Mouse (Mus musculus): ENCODE measurements around the gene Gm20388.

DNA sequence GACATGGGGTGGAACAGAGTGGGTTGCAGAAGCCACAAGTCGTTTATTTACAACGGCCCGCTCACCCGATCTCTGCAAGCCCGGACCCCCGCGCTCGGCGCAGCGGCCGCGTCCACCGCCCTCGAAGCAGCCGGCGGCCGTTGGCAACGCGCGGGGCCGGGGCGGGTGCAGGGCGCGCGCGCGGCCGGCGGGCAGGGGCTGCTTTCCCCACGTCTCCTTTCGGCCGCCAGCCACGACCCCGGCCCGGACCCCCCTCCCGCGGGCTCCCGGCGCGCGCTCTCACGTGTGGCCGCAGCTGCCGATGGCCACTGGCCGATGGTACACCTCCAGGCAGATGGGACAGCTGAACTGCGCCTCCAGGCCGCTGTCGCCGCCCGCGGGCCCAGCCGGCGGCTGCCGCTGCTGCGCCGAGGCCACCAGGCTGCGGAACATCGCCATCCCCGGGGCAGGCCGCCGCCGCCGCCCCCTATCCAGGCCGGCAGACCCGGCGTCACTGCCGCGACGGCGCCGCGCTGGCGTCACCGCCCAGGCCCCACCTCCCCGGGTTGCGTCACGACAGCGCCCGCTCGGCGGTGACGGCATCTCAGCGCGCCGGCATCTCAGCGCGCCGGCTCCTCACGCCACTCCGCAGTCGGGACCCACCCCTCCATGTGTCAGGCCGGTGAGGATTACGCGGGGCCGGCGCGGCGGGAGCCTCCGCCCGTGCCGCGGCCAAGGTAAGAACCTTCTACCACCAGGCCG is 2565.1 kb downstream of the Gm20388 start, which contains the start of the genes Rnf166 and Ctu2:
- TF ChIP-seq POLR2AphosphoS5 (IDR thresholded peaks at IDR 0.05; ENCODE audit: insufficient replicate concordance, low read depth, low read length) (no peak), GATA1 (IDR thresholded peaks at IDR 0.05; ENCODE audit: borderline replicate concordance, low read length) (no peak), CTCF (IDR thresholded peaks at IDR 0.05; ENCODE audit: low read depth, low read length) (no peak), TAL1 (conservative IDR thresholded peaks at IDR 0.05; ENCODE audit: low read depth, low read length) (no peak), GATA2 (IDR thresholded peaks at IDR 0.05; ENCODE audit: borderline replicate concordance, low read depth, low read length) (no peak)

Measured in G1E (cell line).